Mouse (Mus musculus): ENCODE measurements around the gene Dse.

DNA sequence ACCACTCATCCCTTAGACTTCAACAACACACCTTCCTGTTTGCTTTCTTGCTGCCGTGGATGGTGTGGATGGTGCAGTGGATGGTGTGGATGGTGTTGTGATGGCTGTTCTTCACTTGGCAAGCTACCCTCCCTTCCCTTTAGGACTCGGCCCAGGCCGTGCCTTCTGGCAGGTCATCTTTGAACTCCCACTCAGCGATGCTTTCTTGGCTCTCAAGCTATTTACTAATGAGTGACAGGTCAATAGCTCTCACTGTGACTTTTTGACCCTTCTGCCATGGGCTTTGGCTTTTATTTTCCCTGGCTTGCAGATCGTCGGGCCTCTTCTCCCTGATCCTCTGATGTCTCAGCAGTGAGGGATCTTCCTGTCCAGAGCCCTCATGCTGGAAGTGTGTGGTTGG is 71.1 kb downstream of the Dse start:
- no peak for TF ChIP-seq CTCF (IDR thresholded peaks at IDR 0.05; ENCODE audit: control insufficient read depth, insufficient read depth, insufficient replicate concordance, low read depth, low read length)
- no peak for TF ChIP-seq POLR2A (IDR thresholded peaks at IDR 0.05; ENCODE audit: control insufficient read depth, low read depth, low read length)

Data from testis, adult 2 months (tissue).